Mouse (Mus musculus) cerebellum, adult 8-10 months (tissue): ENCODE measurements around the gene Rcn3.
"Not testable (repeated sequence)": the region's sequence is repeated elsewhere in the genome, so short reads cannot be mapped to it uniquely, and the experiment has no call there.

Source experiments
- DNase-seq: peaks from one replicate; pipeline ENCODE4 v3.0.0; 2022

Gene Rcn3

GRCm38 (mm10) chr7:45124224-45125143 is 32.5 kb upstream of the Rcn3 start, which contains the start of gene Rps11:
Gene Rps11 (minus strand): TSS chr7:45124439.
- peak; percentile 98 for DNase-seq

GRCm38 (mm10) chr7:45123186-45123570 is 31.2 kb upstream of the Rcn3 start:
- no peak for DNase-seq

GRCm38 (mm10) chr7:45122561-45123185 is 30.7 kb upstream of the Rcn3 start:
- no peak for DNase-seq

- DNase-seq = no peak
These were observed 29.9 kb upstream of the Rcn3 start for GRCm38 (mm10) chr7:45121966-45122365.

GRCm38 (mm10) chr7:45121404-45121803 is 29.4 kb upstream of the Rcn3 start:
- DNase-seq = no peak

- DNase-seq = no peak
These were observed 28.0 kb upstream of the Rcn3 start for GRCm38 (mm10) chr7:45119780-45120709.

- no peak for DNase-seq
These were observed 26.3 kb upstream of the Rcn3 start for GRCm38 (mm10) chr7:45118336-45118735.

- DNase-seq = no peak
These were observed 25.5 kb upstream of the Rcn3 start for GRCm38 (mm10) chr7:45117566-45117965.

- DNase-seq = no peak
These were observed 21.5 kb upstream of the Rcn3 start for GRCm38 (mm10) chr7:45113476-45113875.

GRCm38 (mm10) chr7:45112529-45112928 is 20.5 kb upstream of the Rcn3 start:
- no peak for DNase-seq

GRCm38 (mm10) chr7:45111940-45112339 is 19.9 kb upstream of the Rcn3 start:
- no peak for DNase-seq

- not testable (repeated sequence) for DNase-seq
These were observed 18.1 kb upstream of the Rcn3 start for GRCm38 (mm10) chr7:45110089-45110488.

- no peak for DNase-seq
These were observed 15.1 kb upstream of the Rcn3 start for GRCm38 (mm10) chr7:45107052-45107645.

GRCm38 (mm10) chr7:45106441-45106840 is 14.4 kb upstream of the Rcn3 start:
- DNase-seq = no peak

- no peak for DNase-seq
These were observed 13.5 kb upstream of the Rcn3 start for GRCm38 (mm10) chr7:45105491-45105890.

GRCm38 (mm10) chr7:45104941-45105340 is 12.9 kb upstream of the Rcn3 start:
- DNase-seq = no peak

- peak; percentile 26 for DNase-seq
These were observed 11.7 kb upstream of the Rcn3 start, which contains the start of gene Fcgrt for GRCm38 (mm10) chr7:45103652-45104180. Gene Fcgrt (minus strand): TSS chr7:45103851.

- DNase-seq = no peak
These were observed 11.0 kb upstream of the Rcn3 start for GRCm38 (mm10) chr7:45102940-45103585.

GRCm38 (mm10) chr7:45102441-45102840 is 10.4 kb upstream of the Rcn3 start:
- no peak for DNase-seq

- DNase-seq = no peak
These were observed 8.0 kb upstream of the Rcn3 start for GRCm38 (mm10) chr7:45100046-45100445.

GRCm38 (mm10) chr7:45098541-45099240 is 6.7 kb upstream of the Rcn3 start:
- no peak for DNase-seq
